Mouse (Mus musculus): ENCODE results near the gene Zbtb20.

Gene Zbtb20

DNA sequence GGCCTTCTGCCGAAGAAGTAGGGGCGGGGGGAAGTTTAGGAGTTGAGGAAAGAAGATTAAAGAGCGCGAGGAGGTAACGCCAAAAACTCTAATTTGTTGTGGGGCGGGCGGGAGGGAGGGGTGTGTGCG is at the start of gene Zbtb20:
Gene Zbtb20, plus strand, starts transcription at position 30 of the 129 bp plus-strand sequence.
- no peak for DNase-seq (ENCODE audit: low spot score)

DNA sequence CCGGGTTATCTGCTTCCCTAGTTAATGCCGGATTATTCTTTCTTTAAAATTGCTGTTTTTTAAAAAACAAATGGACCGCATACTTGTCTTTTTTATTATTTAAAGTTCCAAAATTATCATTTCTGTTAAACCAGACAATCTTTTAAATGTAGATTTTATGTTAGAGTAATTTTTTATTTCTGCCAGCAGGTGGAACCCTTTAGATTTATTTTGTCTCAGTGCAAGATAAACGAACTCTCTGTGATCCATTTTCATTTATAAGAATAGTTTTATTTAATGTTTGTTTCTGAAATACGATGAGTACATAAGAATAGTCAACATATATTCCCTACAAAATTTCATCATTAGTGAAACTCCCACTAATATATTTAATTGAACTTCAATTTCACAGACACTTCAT is 39.7 kb upstream of the Zbtb20 start:
- DNase-seq (ENCODE audit: low spot score) = no peak

DNA sequence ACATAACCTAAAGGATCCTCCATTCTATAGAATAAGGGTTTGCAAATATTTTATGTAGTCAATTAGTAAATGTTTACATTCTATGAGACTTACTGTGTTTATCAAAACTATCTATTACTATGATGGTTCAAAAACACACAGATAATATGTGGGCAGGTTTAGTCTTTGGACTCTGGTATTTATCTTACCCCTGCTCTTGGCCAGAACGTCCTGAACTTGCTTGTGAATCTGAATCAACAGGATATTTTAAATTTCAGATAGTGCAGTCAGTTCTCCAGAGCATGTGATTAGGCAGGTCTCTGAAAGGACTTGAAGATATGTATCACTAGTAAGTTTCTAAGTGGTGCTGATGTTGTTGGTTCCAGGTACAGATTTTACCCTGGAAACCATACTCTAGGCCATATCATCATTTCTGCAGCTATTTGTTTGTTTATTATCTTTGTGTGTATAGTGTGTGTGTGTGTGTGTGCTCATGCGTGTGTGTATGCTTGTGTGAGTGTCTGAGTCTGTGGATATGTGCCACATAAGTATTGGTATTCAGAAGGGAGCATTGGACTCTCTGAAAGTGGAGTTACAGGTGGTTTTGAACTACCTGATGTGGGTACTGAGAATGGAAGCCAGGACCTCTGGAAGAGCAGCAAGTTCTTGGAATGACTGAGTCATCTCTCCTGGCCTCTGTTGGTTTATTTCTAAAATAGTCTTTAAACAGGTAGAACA is 39.1 kb upstream of the Zbtb20 start:
- no peak for DNase-seq (ENCODE audit: low spot score)

DNA sequence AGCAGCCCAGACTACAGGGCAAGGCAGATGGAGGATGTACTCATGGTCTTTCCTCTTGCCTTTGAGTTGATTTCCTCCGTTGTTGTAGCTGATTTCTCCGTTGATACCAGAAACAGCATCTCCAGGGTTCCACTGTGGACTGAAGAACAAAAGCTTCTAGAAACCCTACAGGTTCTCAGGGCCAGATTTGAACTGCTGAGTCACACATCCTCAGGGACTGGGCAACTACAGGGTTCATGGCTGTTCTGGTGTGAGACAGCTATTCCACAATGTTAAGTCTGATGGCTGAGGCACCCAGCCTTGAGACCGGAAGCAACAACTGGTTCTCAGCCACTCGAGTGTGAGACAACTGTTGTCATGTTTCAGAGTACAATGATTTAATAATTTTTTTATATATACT is 37.5 kb upstream of the Zbtb20 start:
- DNase-seq (ENCODE audit: low spot score) = no peak

DNA sequence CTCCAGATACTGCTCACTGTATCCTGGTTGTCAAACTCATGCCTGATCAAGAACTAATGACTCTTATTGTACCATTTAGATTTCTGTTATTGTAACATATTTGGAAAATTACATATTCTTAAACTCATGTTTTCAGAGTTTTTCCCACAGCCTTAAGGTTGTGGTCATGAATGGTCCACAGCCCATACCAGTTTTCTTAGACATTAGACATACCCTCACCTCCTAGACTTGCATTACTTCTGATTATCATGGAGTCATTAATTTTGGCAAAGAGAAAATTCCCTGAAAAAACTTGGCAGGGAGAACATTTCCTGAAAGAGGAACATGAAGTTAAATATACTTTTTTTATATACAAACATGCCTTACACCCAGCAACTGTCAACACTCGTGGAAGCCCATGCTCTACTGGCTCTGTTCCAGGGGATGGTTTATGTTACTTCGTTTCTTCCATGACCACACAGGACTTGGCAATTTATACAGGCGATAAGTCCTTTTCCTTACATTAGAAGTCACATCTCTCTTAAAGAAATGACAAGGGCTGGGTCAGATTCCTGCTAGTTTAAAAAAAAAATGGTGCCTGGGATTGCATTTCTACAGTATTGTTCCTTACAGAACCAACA is 18.0 kb upstream of the Zbtb20 start:
- no peak for DNase-seq (ENCODE audit: low spot score)

DNA sequence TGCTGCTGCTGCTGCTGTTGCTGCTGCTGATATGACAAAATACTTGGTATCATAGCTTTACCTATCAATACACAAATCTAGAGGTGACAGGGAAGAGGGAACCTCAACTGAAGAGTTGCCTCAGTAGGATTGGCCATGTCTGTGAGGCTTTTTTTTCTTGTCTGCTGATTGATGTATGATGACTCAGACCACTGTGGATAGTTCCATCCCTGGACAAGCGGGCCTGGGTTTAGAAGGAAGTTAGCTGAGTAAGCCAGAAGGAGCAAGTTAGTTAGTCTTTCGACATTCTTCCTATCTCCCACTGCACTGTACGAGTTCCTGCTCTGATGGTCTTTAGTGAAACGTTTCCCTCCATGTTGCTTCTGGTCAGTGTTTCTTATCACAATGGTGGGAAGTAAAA is 16.4 kb upstream of the Zbtb20 start:
- no peak for DNase-seq (ENCODE audit: low spot score)

DNA sequence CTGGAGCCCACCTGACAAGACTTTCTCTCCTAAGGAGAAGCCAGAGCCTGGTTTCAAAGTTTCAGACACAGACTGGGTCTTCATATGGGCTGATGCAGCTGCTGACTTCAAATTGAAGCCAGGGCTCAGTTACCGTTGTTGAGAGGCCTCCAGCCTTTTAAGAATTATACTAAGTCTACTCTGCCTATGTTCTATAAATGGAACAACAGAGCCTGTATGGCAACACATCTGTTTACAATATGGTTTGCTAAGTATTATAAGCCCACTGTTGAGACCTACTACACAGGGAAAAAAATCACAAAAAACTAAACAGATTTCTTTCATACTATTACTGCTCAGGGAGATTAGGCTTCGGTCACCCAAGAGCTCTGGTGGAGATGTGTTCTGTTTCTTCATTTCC is 12.4 kb upstream of the Zbtb20 start:
- DNase-seq (ENCODE audit: low spot score) = no peak

DNA sequence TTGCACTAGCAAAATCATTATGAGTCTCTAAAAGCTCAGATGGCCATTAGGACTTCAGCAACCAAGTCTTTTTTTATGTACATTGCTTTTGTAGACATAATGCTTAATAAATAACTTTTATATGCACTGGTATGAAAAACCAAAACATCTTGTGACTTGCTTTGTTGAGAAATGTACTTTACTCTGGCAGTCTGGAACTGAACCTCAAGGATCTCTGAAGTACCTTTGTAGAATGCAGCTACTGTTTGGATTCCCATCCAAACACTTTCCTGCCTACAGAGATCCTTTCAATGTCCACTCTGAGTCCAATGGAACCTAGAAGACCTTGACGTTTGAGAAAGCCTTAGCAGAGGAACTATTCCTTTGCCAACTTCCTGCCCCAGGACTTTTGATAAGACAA is 9.6 kb upstream of the Zbtb20 start:
- DNase-seq (ENCODE audit: low spot score) = no peak

DNA sequence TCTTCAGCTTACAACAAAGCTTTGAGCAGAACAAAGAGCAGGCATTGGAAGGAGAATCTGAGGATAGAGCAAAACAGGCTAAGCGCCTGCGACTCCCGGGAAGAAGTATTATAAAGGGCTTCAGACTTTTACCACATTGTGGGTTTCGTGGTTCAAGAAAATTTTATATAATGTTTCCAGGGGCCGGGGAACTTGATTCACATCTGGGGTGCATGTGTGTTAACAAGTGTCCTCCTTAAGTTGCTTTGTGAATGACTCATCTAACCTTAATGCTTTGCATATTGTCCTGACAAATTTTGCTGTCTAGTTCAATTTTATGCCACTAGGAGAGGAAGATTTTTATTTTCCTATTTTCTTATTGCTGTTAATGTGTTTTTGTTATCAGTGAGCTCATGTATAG is 3.6 kb upstream of the Zbtb20 start:
- no peak for DNase-seq (ENCODE audit: low spot score)

DNA sequence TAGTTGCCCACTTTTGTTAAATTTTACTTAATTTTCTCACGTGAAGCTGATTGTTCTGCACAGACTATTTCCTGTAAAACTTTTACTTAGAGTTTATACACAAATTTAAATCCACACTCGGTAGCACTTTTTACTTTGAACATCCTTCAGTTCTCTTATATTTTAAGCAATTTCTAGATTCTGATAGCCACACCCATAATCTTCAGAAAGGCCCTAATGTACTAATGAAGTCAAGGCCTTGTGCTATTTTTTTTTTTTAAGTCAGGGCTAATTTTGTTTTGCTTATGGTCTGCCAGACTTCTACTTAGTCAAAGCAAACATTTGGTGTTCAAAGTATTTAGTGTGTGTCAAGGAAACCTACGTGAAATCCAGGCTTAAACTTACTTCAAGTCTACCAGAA is 1.7 kb upstream of the Zbtb20 start:
- no peak for DNase-seq (ENCODE audit: low spot score)

DNA sequence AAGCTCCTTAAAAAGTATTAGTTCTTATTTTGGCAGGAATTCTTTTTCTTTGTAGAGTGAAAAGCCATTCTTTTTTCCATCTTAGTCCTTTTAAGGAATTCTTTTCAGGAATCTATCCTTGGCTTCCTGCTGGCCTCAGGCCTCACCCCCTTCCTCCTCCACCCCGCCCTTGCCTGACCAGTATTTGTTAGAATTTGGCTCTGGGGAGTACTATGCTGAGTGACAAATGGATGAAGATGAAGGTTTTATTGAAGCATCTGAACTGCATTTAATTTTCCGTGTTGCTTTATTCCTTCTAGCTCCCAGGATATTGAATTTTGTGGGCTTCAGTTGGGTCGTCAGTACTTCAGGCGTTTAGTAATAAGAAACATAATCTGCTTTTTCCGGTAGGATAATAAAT is 1.2 kb upstream of the Zbtb20 start:
- DNase-seq (ENCODE audit: low spot score) = no peak

DNA sequence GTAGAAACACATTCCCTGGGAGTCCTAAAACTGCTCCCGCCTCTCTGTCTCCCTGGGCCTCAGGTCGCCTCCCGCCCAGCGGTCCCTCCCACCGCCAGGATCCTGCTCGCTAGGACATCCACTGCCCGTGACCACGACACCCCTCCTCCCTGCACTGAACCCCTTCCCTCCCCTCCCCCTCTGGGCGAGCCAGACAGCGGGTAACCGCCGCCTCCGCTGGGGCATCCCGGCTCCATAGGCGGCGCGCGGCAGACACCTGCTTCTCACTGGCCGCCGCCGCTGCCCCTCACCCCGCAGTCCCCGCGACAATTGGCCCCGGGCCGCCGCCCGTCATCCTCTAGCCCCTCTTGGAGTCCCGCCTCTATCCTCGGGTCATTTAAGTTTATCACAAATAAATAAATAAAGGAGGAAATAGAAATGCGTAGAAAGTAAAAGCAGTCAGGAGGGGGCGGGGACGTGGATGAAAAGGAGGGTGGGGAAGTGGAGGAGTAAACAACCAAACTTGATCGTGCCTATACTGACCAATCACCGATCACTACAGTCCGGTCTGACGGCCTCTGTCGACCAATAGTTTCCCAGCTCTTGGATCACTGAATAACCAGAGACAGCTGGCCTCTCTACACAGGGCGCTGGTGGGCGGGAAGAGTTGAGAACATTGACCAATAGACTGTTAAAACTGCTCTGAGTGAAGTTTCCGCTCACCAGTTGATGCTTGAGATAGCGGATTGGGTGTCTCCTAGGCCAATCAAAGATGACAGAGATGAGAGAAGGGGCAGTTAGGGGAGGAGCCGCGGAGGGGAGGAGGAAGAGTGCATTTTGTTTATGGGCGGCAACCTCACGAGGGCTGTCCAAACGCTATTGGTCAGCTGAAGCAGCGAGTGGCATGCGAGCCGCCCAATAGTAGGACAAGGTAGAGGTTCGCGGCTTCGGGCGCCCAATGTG is 500 bp upstream of the Zbtb20 start:
- peak; percentile 97 for DNase-seq (ENCODE audit: low spot score)

DNA sequence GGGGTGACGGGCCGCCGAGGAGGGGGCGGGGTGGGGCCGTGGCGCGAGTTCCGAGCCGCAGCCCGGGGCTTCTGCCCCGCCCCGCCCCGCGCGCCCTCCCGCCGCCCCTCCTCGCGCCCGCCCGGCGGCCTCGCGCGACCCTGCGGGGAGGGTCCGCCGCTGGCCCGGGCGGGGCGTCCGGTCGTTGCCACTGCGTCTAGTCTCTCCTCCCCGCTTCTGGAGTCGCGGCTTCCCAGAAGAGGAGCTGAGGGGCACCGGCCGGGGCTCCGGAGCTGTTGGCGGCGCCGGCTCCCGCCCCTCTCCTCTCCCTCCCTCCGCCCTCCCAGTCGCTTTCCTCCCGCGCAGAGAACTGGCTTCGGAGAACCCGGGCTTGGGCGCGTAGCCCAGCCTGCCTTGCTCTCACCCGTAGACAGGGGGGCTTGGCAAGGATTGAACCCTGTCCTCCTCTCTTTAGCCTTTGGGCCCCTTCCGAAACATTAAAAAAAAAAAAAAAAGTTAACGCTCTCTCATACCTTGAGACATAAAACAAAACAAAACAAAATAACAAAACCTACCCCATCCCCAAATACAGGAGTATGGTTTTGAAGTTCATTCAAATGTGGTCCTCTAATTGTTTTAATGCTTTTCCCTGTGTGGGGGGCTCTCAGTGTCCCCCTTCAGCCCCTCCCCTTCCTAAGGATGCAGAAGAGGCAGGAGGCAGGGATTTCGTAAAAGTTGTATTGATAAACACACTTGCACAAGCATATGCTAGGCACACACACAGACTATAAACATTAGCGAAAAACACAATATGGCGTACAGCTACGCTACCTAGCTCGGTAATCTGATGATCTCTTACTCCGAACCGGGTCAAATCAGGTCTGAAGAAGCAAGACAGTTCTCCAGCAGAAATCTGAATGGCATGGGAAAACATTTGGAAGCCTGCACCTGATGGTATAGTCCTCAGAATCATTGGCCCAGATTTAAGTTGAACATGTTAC is 630 bp downstream of the Zbtb20 start:
- DNase-seq (ENCODE audit: low spot score) = peak; percentile 47

DNA sequence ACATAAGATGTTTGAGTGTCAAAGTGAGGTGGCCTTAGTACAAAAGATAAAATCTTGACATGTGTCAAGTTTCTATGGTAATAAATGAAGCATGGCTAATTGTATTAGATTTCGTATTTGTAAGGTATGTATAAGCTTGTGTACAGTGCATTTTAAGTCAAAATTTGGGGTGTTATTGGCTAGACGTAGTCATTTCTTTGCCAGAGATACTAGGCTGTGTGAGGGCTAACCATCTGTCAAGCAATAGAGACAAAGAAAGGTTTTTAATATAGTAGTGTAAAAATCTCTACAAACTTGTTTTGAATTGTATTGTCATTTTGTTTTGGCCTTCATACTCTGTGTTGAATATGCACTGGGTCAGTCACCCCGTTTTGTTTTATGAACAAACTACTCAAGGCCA is 4.4 kb downstream of the Zbtb20 start:
- DNase-seq (ENCODE audit: low spot score) = no peak

DNA sequence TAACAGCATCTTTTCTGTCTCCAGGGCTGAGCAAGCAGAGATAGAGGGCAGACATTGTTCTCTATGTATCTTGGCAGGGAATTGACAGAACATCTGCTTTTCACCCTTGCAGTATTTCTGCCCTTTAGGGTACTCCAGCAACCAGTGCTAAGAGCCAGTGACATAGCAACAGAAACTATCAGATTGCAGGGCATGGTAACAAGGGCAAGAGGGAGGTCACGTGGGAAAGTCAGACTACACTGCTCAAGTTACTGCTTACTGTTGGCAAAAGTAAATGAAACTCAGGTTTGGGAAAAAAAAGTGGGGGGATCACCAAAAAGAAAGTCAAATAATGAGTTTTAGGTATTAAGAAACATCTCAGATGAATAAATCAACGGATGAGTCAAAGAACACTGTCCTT is 9.9 kb downstream of the Zbtb20 start:
- DNase-seq (ENCODE audit: low spot score) = no peak

DNA sequence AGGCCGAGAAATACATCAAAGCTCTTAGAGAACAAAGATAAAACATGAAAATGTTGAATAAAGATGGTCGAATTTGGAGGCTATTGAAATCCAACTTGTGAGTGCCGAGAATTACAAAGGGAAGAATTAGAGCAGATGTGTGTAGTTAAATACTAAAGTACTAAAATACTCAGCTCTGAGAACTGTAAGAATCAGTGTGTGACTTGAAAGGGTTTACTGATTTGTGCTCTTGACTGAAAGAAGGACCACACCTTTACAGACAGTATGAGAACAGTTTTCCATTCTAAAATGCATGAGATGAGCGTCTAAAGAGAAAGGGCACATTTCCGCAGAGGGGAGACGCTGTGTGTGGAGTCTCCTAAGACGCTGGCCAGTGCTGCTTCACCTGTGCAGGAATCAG is 10.3 kb downstream of the Zbtb20 start:
- no peak for DNase-seq (ENCODE audit: low spot score)

DNA sequence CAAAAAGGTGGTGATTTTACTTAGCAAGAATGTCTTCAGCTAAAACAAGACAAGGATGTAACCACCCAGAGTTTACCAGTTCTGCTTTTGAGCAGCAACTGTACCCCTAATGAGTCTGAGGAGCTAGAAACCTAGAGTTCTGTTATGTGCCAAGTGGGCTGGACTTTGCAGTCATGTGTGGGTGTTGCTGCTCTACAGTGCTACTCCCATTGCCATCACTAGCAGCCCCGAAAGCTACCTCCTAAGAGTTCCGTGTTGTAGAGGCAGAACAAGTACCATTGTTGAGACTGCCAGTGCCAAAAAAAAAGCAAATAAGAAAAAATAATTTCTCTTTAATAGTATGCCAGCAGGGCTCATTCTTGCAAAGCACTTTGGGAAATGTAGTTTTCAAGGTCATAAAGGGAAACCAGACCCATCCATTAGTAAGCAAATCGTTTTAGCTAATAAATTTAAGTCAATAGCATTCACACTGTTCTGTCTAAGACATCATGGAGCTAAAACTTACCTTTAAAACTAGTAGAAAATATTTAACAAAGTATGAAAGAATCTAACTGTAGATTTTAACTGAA is 21.5 kb downstream of the Zbtb20 start:
- DNase-seq (ENCODE audit: low spot score) = no peak

DNA sequence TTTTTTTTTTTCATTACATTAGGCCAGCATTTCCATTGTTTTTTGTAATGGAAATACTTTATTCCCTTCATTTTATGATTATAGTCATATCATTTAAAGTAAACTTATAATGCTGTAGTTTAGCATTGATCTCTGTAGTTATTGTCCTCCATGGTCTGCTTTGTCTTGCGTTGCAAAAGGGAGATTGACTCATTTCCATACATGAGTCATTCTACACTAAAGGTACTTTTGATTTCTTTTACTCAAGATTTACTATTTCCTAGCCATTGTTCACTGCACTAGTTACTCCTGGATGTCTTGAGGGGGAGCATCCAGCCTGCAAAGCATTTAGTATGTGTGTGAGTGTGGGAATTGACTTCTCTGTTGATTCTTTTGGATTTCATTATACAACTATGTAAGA is 24.6 kb downstream of the Zbtb20 start:
- no peak for DNase-seq (ENCODE audit: low spot score)

DNA sequence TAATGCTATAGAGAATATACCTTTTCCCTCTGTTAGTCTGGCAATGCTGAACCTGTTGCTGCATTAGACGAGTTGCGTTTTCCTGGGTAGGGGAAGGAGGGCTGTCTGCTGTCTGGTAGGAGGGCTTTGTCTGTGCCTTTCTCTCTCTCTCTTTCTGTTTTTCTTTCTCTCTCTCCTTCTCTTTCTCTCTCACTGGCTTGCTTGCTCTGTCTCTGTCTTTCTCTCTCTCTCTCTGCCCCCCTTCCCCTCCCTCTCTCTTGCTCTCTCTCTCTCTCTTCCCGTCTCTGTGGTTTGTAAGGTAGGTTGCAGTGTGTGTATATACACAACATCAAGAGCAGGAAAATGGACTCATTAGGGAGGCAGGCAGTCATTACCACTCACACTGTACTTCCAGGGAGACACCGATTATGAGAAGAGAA is 31.6 kb downstream of the Zbtb20 start:
- no peak for DNase-seq (ENCODE audit: low spot score)

DNA sequence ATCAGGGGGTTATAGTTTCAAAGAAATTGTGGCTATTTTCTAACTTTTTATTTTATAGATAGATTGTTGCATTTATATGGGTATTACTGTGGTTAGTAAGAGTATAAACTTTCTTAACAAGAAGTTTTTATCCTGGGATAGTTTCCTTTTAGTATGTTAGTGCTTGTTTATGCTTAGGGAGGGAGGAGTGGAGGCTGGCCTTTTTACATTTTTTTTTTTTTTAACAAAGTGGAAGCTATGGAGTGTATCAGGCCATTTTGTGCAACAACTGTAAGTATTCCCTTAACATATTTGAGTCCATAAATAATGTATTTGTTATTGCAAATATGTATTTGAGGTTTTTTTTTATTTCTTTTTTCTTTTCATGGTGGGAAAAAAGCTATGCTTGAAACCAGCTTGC is 32.7 kb downstream of the Zbtb20 start:
- no peak for DNase-seq (ENCODE audit: low spot score)

DNA sequence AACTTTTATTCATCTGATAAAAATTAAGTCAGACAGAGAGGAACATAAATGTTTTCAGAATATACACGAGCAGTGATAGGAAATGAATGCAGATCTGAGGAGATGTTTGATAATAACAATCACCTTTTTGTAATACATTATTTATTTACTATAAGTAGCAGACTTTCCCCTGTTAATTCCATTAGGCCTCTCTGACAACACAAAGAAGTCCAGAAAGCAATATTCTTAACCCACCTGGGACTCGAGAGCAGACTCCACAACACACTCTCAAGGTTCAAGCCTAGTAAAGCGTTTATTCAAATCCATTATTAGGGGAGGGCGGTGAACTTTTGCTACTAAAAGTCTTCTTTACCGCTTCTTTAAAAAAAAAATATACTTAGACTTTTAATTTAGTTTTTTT is 33.2 kb downstream of the Zbtb20 start:
- no peak for DNase-seq (ENCODE audit: low spot score)

DNA sequence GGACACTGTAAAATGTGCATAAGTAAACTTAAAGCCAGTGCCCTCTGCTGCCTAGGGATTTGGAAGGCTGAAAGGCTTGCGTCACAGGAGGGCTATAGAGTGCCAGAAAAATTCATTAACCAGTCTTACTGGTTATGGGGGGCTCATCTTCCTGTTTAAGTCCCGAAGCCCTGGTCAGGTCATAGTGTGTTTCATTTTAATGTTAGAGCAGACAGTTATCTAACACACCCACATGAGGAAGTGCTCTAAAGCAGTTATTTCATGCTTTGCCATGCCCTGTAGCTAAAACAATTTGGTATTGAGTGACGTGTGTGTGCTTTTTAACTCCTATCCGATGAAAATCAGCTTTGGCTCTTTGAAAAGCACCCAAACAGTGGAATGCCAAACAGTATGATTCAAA is 34.3 kb downstream of the Zbtb20 start:
- no peak for DNase-seq (ENCODE audit: low spot score)

All from c-Kit-positive CD71-positive TER-119-positive erythroid progenitor cells, embryonic 14.5 days (primary cell).